Mouse (Mus musculus) gastrocnemius, postnatal 25 days (tissue): Measurements from ENCODE around the gene Srrm3. TPM values are rescaled to one million over a fixed set of nuclear protein-coding genes. Genes with fewer than 3 reads are reported as not detected.

Source experiments
- DNase-seq: peaks from one replicate; pipeline ENCODE4 v3.0.0; 2022
- microRNA-seq, 2 experiments: library from miRNA; unstranded; fragments of <30 nt; microRNA quantifications; one replicate each; pipeline ENCODE4 v1.2.0; 2021; ENCODE audit warnings: borderline replicate concordance in 2 of 2
- total RNA-seq, 2 experiments: library from RNA; stranded (reverse); gene quantifications; 1 replicate in 1 of 2; 2 replicates in 1 of 2; pipeline ENCODE4 v1.2.3; 2021

The Srrm3 gene
- total RNA-seq, 2 experiments from 2014 or later: 0.08 to 0.21 TPM

- DNase-seq: no peak
These were observed 98.9 kb downstream of the Srrm3 start for GRCm38 (mm10) chr5:135905320-135906225.

DNA sequence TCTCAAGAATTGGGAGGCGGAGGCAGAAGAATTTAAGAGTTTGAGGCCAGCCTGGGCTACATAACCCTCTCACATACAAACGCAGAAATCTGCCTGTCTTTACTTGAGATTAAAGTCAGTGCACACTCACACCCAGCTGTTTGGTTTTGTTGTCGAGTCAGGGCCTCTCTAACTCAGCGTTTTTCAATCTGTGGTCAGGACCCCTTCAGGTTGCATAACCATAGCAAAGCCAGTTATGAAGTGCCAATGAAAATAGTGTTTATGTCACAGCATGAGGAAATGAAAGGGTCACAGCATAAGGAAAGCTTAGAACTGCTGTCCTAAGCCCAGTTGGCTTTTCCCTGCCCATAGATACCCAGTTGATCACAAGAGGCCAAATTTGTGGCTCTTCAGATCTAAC lies 100.2 kb downstream of the Srrm3 start:
- no peak for DNase-seq

DNA sequence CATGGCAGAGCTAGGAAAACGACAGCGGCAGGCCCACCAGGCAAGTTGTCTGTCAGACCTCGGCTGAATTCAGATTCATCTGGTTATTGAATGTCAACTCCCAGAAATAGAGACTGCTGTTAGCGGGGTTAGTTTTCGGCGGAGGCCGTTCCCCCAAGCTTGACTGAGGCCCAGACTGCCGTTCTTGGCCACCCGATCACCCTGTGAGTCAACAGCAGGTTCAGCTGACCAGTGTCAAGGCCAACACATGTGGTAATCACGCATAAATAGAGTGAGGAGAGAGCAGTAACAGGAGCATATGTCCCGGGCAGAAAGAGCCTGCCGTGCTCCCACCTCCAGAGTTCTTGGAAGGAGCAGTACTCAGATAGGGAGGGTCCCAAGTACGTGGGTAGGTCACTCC lies 100.6 kb downstream of the Srrm3 start:
- DNase-seq: peak; percentile 88

- no peak for DNase-seq
These were observed 101.5 kb downstream of the Srrm3 start for GRCm38 (mm10) chr5:135908185-135908584.

GRCm38 (mm10) chr5:135908989-135909388 lies 102.3 kb downstream of the Srrm3 start:
- DNase-seq: no peak

DNA sequence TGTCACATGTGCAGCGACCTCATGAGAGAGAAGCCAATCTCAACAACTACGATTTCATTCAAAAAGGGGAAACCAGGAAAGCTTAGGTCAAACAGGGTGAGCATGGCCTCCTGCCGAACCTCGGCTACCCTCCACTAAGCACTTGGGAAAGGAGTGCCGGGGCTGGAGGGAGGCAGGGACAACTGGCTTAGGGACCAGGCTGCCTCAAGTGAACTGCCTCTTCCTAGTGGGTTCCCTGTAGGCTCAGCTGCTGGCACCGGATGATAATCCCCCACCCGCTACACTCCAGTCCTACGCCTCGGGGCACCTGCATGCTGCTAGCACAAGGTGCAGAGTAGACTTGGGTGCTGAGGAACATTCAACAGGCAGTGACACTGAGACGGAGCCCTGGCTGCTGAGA lies 103.0 kb downstream of the Srrm3 start:
- DNase-seq: peak; percentile 32

DNA sequence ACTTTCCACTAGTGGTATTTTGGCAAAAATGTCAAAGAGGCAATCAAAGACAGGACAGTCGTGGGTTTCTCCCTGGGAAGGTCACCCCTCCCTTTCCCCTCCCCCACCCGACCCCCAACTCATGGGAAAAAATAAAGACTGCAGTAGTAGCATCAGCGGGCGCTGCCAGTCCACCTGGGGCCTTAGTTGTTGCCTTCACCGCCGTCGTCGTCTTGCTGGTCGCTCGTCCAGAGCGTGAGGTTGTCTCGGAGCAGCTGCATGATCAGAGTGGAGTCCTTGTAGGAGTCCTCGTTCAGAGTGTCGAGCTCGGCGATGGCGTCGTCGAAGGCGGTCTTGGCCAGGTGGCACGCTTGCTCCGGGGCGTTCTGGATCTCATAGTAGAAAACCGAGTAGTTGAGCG lies 104.1 kb downstream of the Srrm3 start:
- DNase-seq: no peak

DNA sequence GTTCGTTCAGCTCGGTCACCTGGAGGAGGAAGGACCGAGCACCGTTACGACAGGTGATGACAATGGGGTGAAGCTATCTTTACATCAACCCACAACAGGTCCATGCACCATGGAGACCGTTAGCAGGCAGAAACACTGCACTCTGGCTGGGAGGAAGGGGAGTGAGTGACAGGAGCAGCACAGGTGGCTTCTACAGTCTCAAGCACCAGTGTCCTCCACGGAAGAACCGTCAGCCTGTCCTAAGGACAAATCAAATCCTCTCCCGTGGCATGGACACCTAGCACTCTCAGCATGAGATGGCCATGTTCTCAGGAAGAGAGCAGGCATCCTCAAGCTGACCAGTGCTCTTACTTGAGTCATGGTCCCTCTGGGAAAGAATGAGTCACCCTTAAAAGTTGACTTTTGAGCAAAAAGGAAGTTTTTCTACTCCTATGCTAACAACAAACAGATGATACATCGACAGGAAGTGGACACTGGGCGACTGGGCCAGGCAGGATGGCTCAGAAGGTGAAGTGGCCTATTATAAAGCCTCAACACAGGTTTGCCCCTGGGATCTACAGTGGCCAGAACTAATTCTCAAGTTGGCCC lies 105.0 kb downstream of the Srrm3 start:
- DNase-seq: no peak

- DNase-seq: no peak
These were observed 106.5 kb downstream of the Srrm3 start for GRCm38 (mm10) chr5:135913201-135913600.

DNA sequence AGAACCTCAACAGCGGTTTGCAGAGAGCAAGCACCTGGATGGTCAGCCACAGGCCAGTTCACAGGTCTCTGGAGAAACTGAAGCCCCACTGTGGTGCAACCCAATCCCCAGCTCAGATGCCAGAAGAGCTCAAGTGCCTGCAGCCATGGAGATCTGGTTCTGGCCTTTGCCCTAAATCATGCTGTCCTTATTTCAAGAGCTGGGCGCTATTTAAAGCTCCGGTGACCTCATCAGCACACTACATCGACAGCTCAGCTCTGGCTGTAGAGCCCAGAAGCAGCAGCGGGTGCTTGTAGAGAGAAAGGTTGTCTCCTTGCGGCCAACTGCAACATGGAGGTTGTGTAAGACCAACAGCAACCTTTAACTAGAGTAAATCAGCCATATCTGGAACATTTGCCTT lies 107.5 kb downstream of the Srrm3 start:
- DNase-seq: peak; percentile 84

GRCm38 (mm10) chr5:135916051-135916565 lies 109.4 kb downstream of the Srrm3 start:
- no peak for DNase-seq

GRCm38 (mm10) chr5:135916601-135917000 lies 109.9 kb downstream of the Srrm3 start:
- DNase-seq: peak; percentile 39

GRCm38 (mm10) chr5:135917327-135918058 lies 110.8 kb downstream of the Srrm3 start:
- no peak for DNase-seq

- no peak for DNase-seq
These were observed 111.4 kb downstream of the Srrm3 start for GRCm38 (mm10) chr5:135918059-135918437.

DNA sequence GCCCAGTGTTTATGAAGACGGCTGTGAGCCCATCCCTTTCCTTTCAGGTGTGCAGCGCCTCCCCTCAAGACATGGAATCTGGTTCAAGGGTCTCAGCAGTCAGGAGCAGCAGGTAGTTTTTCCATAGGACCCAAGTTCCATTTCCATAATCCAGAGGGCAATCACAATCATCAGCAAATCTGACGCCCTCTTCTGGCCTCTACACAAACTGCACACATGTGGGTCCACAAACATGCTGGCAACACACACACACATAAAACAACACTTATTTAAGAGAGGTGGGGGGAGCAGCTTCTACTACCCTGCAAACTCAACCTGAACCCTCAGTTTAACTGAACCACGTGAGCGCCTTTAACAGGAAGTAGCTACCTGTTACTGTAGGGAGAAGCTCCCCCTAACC lies 111.9 kb downstream of the Srrm3 start:
- DNase-seq: no peak

DNA sequence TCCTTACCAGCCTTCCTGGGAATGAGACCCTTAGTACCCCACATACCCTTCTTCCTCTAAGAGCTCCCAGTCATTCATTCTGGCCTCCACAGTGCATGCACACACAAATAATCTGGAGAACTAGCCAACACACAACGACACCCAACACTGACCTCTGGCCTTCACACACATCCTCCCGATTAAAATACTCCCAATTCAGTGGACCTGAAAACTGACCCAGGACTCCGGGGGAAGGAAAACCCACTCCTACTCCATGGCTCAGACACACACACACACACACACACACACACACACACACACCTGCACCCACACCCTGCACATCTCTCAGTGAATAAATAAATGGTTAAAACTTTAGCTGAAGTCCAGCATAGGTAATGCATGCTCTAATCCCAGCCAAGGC lies 113.2 kb downstream of the Srrm3 start:
- no peak for DNase-seq

GRCm38 (mm10) chr5:135923901-135924300 lies 117.2 kb downstream of the Srrm3 start:
- no peak for DNase-seq

Small RNA genes lying within 50 kb of the gene (microRNA-seq; reads per million reads assigned to microRNA genes)
- gene Gm23268: 0 reads per million in 2 experiments

Other genes starting within 250 kb of the Srrm3 start
- not detected for gene Ccl26, start 243.3 kb upstream of the Srrm3 start, total RNA-seq
- 1 to 10 TPM in 1 of 2 experiments, under 1 TPM in 1; 0.61 to 1.1 TPM for gene Ccl24, start 233.8 kb upstream of the Srrm3 start, total RNA-seq
- 10 to 100 TPM in 1 of 2 experiments, 1 to 10 TPM in 1; 9.9 to 11.8 TPM for gene Rhbdd2, start 174.3 kb upstream of the Srrm3 start, total RNA-seq
- gene Por, start 136.9 kb upstream of the Srrm3 start, total RNA-seq: 10 to 100 TPM; 23.5 to 39.7 TPM
- 10 to 100 TPM in 1 of 2 experiments, 1 to 10 TPM in 1; 5.6 to 10.5 TPM for gene Tmem120a, start 62.4 kb upstream of the Srrm3 start, total RNA-seq
- not detected for gene Styxl1, start 28.5 kb upstream of the Srrm3 start, total RNA-seq
- 1,000 to 10,000 TPM; 1,176 to 1,179 TPM for gene Mdh2, start 28.4 kb upstream of the Srrm3 start, total RNA-seq
- gene Hspb1, start 81.0 kb downstream of the Srrm3 start, total RNA-seq: 100 to 1,000 TPM; 290 to 454 TPM
- gene Ywhag, start 127.7 kb downstream of the Srrm3 start, total RNA-seq: 100 to 1,000 TPM; 282 to 288 TPM
- gene Ssc4d, start 167.6 kb downstream of the Srrm3 start, total RNA-seq: 1 to 10 TPM in 1 of 2 experiments, under 1 TPM in 1; 0.67 to 1.2 TPM
- not detected for gene Zp3, start 173.2 kb downstream of the Srrm3 start, total RNA-seq
- 1 to 10 TPM; 5.9 to 7.3 TPM for gene Dtx2, start 187.9 kb downstream of the Srrm3 start, total RNA-seq
- under 1 TPM in 1 of 2 experiments, not detected in 1; 0.11 TPM for gene Upk3b, start 231.6 kb downstream of the Srrm3 start, total RNA-seq
- not detected for gene Upk3bl, start 247.6 kb downstream of the Srrm3 start, total RNA-seq